Comparison of ENCODE assay signal across 9 mouse cellular contexts in genomic region chr9:42428060-42428924, GRCm38 (mm10). TPM values are rescaled to one million over a fixed set of nuclear protein-coding genes. Genes with fewer than 3 reads are reported as not detected.
DNase-seq lines count a peak whose midpoint lies in the region; ATAC-seq and TF ChIP-seq lines count a peak whose summit lies in the region.
"Had no signal": no experiment of that assay in that cellular context is flagged by ENCODE, and none has a peak within 500 bp of the region (broad histone marks: within the 10 kb centered on the region; RNA-seq: fewer than 3 reads in every experiment).

No protein-coding gene starts in this region.

- TF ChIP-seq CTCF in stomach, postnatal 0 days (IDR thresholded peaks at IDR 0.05; ENCODE audit: low read depth), result no peak

- WGBS in stomach, postnatal 0 days, result 61% methylated on average over 12 of the region's 12 CpGs
- WGBS in forebrain, embryonic 12.5 days, result 83% methylated on average over 12 of the region's 12 CpGs

- no peak overlapping the region for H3K27ac ChIP-seq in stomach, postnatal 0 days (replicated peaks)
- H3K27ac ChIP-seq in forebrain, embryonic 12.5 days, result no peak overlapping the region
- H3K27ac ChIP-seq: limb, embryonic 13.5 days had no signal

- DNase-seq in adrenal gland, postnatal 36 days, result peak; percentile 6 to 25
- DNase-seq in adrenal gland, postnatal 25 days, result no peak
- DNase-seq in spleen, postnatal 36 days (ENCODE audit: low spot score in 2 of 2), result peak; percentile 5 to 13
- DNase-seq in spleen, adult 12 weeks (ENCODE audit: low spot score), result no peak
- DNase-seq in kidney, postnatal 14 days, result peak; percentile 33
- DNase-seq in stomach, postnatal 0 days (ENCODE audit: low spot score), result no peak
- DNase-seq in frontal cortex, adult 2 months (ENCODE audit: extremely low spot score in 1 of 2, low spot score in 1 of 2), result no peak

- H3K27me3 ChIP-seq in stomach, postnatal 0 days (ENCODE audit: control insufficient read depth, insufficient read depth, low read length), result no peaks in the 10 kb centered on the region
- no peaks in the 10 kb centered on the region for H3K27me3 ChIP-seq in forebrain, embryonic 12.5 days
- H3K27me3 ChIP-seq: limb, embryonic 13.5 days had no signal

- H3K9me3 ChIP-seq in stomach, postnatal 0 days (ENCODE audit: control insufficient read depth, low read length), result no peaks in the 10 kb centered on the region
- H3K9me3 ChIP-seq in forebrain, embryonic 12.5 days, result no peaks in the 10 kb centered on the region
- H3K9me3 ChIP-seq: limb, embryonic 13.5 days had no signal

- H3K4me1 ChIP-seq in stomach, postnatal 0 days (replicated peaks; ENCODE audit: control insufficient read depth, insufficient read depth), result no peaks in the 10 kb centered on the region
- peaks cover 12% of the 10 kb centered on the region; the same call in 1 of the 2 replicates for H3K4me1 ChIP-seq in forebrain, embryonic 12.5 days

- H3K4me3 ChIP-seq in stomach, postnatal 0 days (ENCODE audit: low read depth, low read length), result no peak overlapping the region
- no peak overlapping the region for H3K4me3 ChIP-seq in forebrain, embryonic 12.5 days (replicated peaks)
- H3K4me3 ChIP-seq: limb, embryonic 13.5 days had no signal

- TF ChIP-seq EP300 in stomach, postnatal 0 days (optimal IDR thresholded peaks at IDR 0.05), result no peak

- H3K4me2 ChIP-seq in stomach, postnatal 0 days (replicated peaks; ENCODE audit: low read depth), result no peak overlapping the region
- no peak overlapping the region for H3K4me2 ChIP-seq in forebrain, embryonic 12.5 days
- H3K4me2 ChIP-seq: limb, embryonic 13.5 days had no signal

- ATAC-seq in stomach, postnatal 0 days (ENCODE audit: low FRiP score, low TSS enrichment), result peak; percentile 42; the same call in 1 of the 2 replicates
- no peak for ATAC-seq in forebrain, embryonic 12.5 days (ENCODE audit: low FRiP score)

- H3K36me3 ChIP-seq in stomach, postnatal 0 days (ENCODE audit: control insufficient read depth, insufficient read depth, low read length), result peaks cover 4% of the 10 kb centered on the region; the same call in 1 of the 2 replicates
- peaks cover 37% of the 10 kb centered on the region for H3K36me3 ChIP-seq in forebrain, embryonic 12.5 days (replicated peaks)

- H3K9ac ChIP-seq in stomach, postnatal 0 days (ENCODE audit: low read length), result no peak overlapping the region
- H3K9ac ChIP-seq in forebrain, embryonic 12.5 days, result no peak overlapping the region
- H3K9ac ChIP-seq: limb, embryonic 13.5 days had no signal

RNA-seq across cellular contexts. Expression of gene Tecta, which starts 28.6 kb away (rescaled TPM):
- under 1 TPM; 0.17 to 0.26 TPM for total RNA-seq in adrenal gland, postnatal 36 days (2021)
- total RNA-seq in adrenal gland, postnatal 25 days (2021), result 0.27 TPM in 1 of 2 replicates, not detected in the other
- 0.05 and 0.12 TPM in 2 replicates for polyA plus RNA-seq in stomach, postnatal 0 days (2015; fragmentation: Nextera tagmentation; extraction: Ambion mirVana)
- 0.18 TPM in 2 replicates for polyA plus RNA-seq in forebrain, embryonic 12.5 days (2016; fragmentation: Nextera tagmentation; extraction: Ambion mirVana)
- 0.34 and 0.36 TPM in 2 replicates for polyA plus RNA-seq in frontal cortex, adult 2 months (2012; rRNA removed)

Comparison
In these comparisons a context has a peak if more than half of its experiments do, and no peak if none do; other contexts are left out.
1. DNase-seq: peak in adrenal gland, postnatal 36 days (2 of 2), spleen, postnatal 36 days (2 of 2) and kidney, postnatal 14 days (single experiment); none in adrenal gland, postnatal 25 days (single experiment), spleen, adult 12 weeks (single experiment), stomach, postnatal 0 days (single experiment) and frontal cortex, adult 2 months (0 of 2).